Mouse (Mus musculus): ENCODE measurements at regions not wholly inside any gene's neighbourhood (a gene's known extent, or its start where the extent isn't known, plus 50 kb on each side); places are given as distances from the start of the nearest gene placed in this dataset.

- TF ChIP-seq POLR2A (IDR thresholded peaks at IDR 0.05; ENCODE audit: low read depth, low read length) (no peak), CTCF (IDR thresholded peaks at IDR 0.05; ENCODE audit: borderline replicate concordance, insufficient read depth, low read length) (no peak)
These were observed 261.7 kb downstream of the Sec16b start for GRCm38 (mm10) chr1:157768201-157768600.

Measured in embryonic fibroblast, embryonic 13.5 days (primary cell).